Mouse (Mus musculus): ENCODE data around the gene Arpin.
A peak's percentile ranks its signal among the peaks of the same experiment; 100 is the strongest.

Gene Arpin

GRCm38 (mm10) chr7:79950236-79950635 lies 15.1 kb upstream of the Arpin start:
- no peak for TF ChIP-seq POU5F1 (IDR thresholded peaks at IDR 0.05; ENCODE audit: borderline replicate concordance, low read length)
- TF ChIP-seq CTCF (conservative IDR thresholded peaks at IDR 0.05; ENCODE audit: low read length): no peak
- no peak for TF ChIP-seq NANOG (IDR thresholded peaks at IDR 0.05; ENCODE audit: borderline replicate concordance, low read length)
- Histone ChIP-seq H3K4me1 (replicated peaks; ENCODE audit: low read depth, low read length) (peaks cover 25% of the 10 kb centered on the region), H3K4me3 (replicated peaks; ENCODE audit: low read length) (no peak overlapping the region), H3K9me3 (ENCODE audit: low read length) (no peaks in the 10 kb centered on the region), H3K36me3 (ENCODE audit: insufficient read depth, low read length) (no peaks in the 10 kb centered on the region), H3K27me3 (ENCODE audit: insufficient read depth, low read length) (0 out of 2 replicates have a peak, but pooled peaks cover 6% of the 10 kb centered on the region)

GRCm38 (mm10) chr7:79935511-79936205 lies 499 bp upstream of the Arpin start:
- Histone ChIP-seq H3K4me3 (replicated peaks; ENCODE audit: low read length) (peak overlapping the region; percentile 81), H3K9me3 (ENCODE audit: low read length) (no peaks in the 10 kb centered on the region), H3K27me3 (ENCODE audit: insufficient read depth, low read length) (peaks cover 41% of the 10 kb centered on the region), H3K36me3 (ENCODE audit: insufficient read depth, low read length) (no peaks in the 10 kb centered on the region), H3K4me1 (replicated peaks; ENCODE audit: low read depth, low read length) (peaks cover 17% of the 10 kb centered on the region)
- TF ChIP-seq POU5F1 (IDR thresholded peaks at IDR 0.05; ENCODE audit: borderline replicate concordance, low read length) (no peak), NANOG (IDR thresholded peaks at IDR 0.05; ENCODE audit: borderline replicate concordance, low read length) (no peak), CTCF (conservative IDR thresholded peaks at IDR 0.05; ENCODE audit: low read length) (no peak)

- H3K9me3 ChIP-seq (ENCODE audit: low read length): no peaks in the 10 kb centered on the region
- no peak for TF ChIP-seq NANOG (IDR thresholded peaks at IDR 0.05; ENCODE audit: borderline replicate concordance, low read length)
- H3K27me3 ChIP-seq (ENCODE audit: insufficient read depth, low read length): peaks cover 41% of the 10 kb centered on the region
- H3K36me3 ChIP-seq (ENCODE audit: insufficient read depth, low read length): no peaks in the 10 kb centered on the region
- peaks cover 17% of the 10 kb centered on the region for H3K4me1 ChIP-seq (replicated peaks; ENCODE audit: low read depth, low read length)
- H3K4me3 ChIP-seq (replicated peaks; ENCODE audit: low read length): peak overlapping the region; percentile 81
Observed at GRCm38 (mm10) chr7:79934461-79934860, 698 bp downstream of the Arpin start.

- no peaks in the 10 kb centered on the region for H3K9me3 ChIP-seq (ENCODE audit: low read length)
- no peak overlapping the region for H3K4me3 ChIP-seq (replicated peaks; ENCODE audit: low read length)
- peaks cover 7% of the 10 kb centered on the region; the same call in 1 of the 2 replicates for H3K27me3 ChIP-seq (ENCODE audit: insufficient read depth, low read length)
- H3K36me3 ChIP-seq (ENCODE audit: insufficient read depth, low read length): no peaks in the 10 kb centered on the region
- no peak for TF ChIP-seq POU5F1 (IDR thresholded peaks at IDR 0.05; ENCODE audit: borderline replicate concordance, low read length)
- peaks cover 26% of the 10 kb centered on the region for H3K4me1 ChIP-seq (replicated peaks; ENCODE audit: low read depth, low read length)
Observed at GRCm38 (mm10) chr7:79928516-79929052, 6.6 kb downstream of the Arpin start.

- H3K4me3 ChIP-seq (replicated peaks; ENCODE audit: low read length): peak within 1 kb of the TSS; percentile 99
- H3K9me3 ChIP-seq (ENCODE audit: low read length): no peaks in the 10 kb centered on the region
- H3K36me3 ChIP-seq (ENCODE audit: insufficient read depth, low read length): peaks cover 26% of the 10 kb centered on the region
- TF ChIP-seq POU5F1 (IDR thresholded peaks at IDR 0.05; ENCODE audit: borderline replicate concordance, low read length) (no peak; the same call in 1 of the 2 replicates), NANOG (IDR thresholded peaks at IDR 0.05; ENCODE audit: borderline replicate concordance, low read length) (no peak), CTCF (conservative IDR thresholded peaks at IDR 0.05; ENCODE audit: low read length) (no peak)
- no peaks in the 10 kb centered on the region for H3K27me3 ChIP-seq (ENCODE audit: insufficient read depth, low read length)
- peaks cover 34% of the 10 kb centered on the region for H3K4me1 ChIP-seq (replicated peaks; ENCODE audit: low read depth, low read length)
Observed at GRCm38 (mm10) chr7:79920344-79920983, 14.7 kb downstream of the Arpin start, which contains the start of gene Ap3s2. Ap3s2 (minus strand) TSS chr7:79920649.

GRCm38 (mm10) chr7:79914556-79914955 lies 20.6 kb downstream of the Arpin start:
- TF ChIP-seq POU5F1 (IDR thresholded peaks at IDR 0.05; ENCODE audit: borderline replicate concordance, low read length): no peak
- TF ChIP-seq NANOG (IDR thresholded peaks at IDR 0.05; ENCODE audit: borderline replicate concordance, low read length): no peak
- peak; percentile 41 for TF ChIP-seq CTCF (conservative IDR thresholded peaks at IDR 0.05; ENCODE audit: low read length)
- Histone ChIP-seq H3K36me3 (ENCODE audit: insufficient read depth, low read length) (peaks cover 72% of the 10 kb centered on the region), H3K27me3 (ENCODE audit: insufficient read depth, low read length) (no peaks in the 10 kb centered on the region), H3K4me3 (replicated peaks; ENCODE audit: low read length) (no peak overlapping the region), H3K4me1 (replicated peaks; ENCODE audit: low read depth, low read length) (peaks cover 6% of the 10 kb centered on the region), H3K9me3 (ENCODE audit: low read length) (no peaks in the 10 kb centered on the region)

- H3K27me3 ChIP-seq (ENCODE audit: insufficient read depth, low read length): no peaks in the 10 kb centered on the region
- H3K4me1 ChIP-seq (replicated peaks; ENCODE audit: low read depth, low read length): peaks cover under 1% of the 10 kb centered on the region; the same call in 1 of the 2 replicates
- H3K36me3 ChIP-seq (ENCODE audit: insufficient read depth, low read length): peaks cover 75% of the 10 kb centered on the region
- no peak for TF ChIP-seq CTCF (conservative IDR thresholded peaks at IDR 0.05; ENCODE audit: low read length)
- no peak for TF ChIP-seq POU5F1 (IDR thresholded peaks at IDR 0.05; ENCODE audit: borderline replicate concordance, low read length)
- no peak for TF ChIP-seq NANOG (IDR thresholded peaks at IDR 0.05; ENCODE audit: borderline replicate concordance, low read length)
- H3K4me3 ChIP-seq (replicated peaks; ENCODE audit: low read length): no peak overlapping the region
- no peaks in the 10 kb centered on the region for H3K9me3 ChIP-seq (ENCODE audit: low read length)
Observed at GRCm38 (mm10) chr7:79907356-79907755, 27.8 kb downstream of the Arpin start.

- Histone ChIP-seq H3K4me3 (replicated peaks; ENCODE audit: low read length) (no peak overlapping the region), H3K4me1 (replicated peaks; ENCODE audit: low read depth, low read length) (peaks cover 3% of the 10 kb centered on the region; the same call in 1 of the 2 replicates), H3K36me3 (ENCODE audit: insufficient read depth, low read length) (peaks cover 80% of the 10 kb centered on the region), H3K27me3 (ENCODE audit: insufficient read depth, low read length) (no peaks in the 10 kb centered on the region), H3K9me3 (ENCODE audit: low read length) (no peaks in the 10 kb centered on the region)
- no peak for TF ChIP-seq NANOG (IDR thresholded peaks at IDR 0.05; ENCODE audit: borderline replicate concordance, low read length)
- no peak for TF ChIP-seq POU5F1 (IDR thresholded peaks at IDR 0.05; ENCODE audit: borderline replicate concordance, low read length)
- TF ChIP-seq CTCF (conservative IDR thresholded peaks at IDR 0.05; ENCODE audit: low read length): no peak
Observed at GRCm38 (mm10) chr7:79906914-79907313, 28.2 kb downstream of the Arpin start.
